Mouse (Mus musculus) megakaryocyte, embryonic 14.5 days (primary cell): ENCODE data around the gene Cntn4. TPM values are rescaled to one million over a fixed set of nuclear protein-coding genes. Genes with fewer than 3 reads are reported as not detected.

Experiments used
- H3K27me3 ChIP-seq: replicated peaks from 2 replicates; pipeline ENCODE3; 2012; ENCODE audit warnings: inconsistent platforms
- H3K36me3 ChIP-seq: replicated peaks from 2 replicates; pipeline ENCODE3; 2012; ENCODE audit warnings: low read length, inconsistent platforms, mixed read lengths
- H3K4me1 ChIP-seq: 2 replicates; pipeline ENCODE4 v1.6.1; 2012; ENCODE audit warnings: inconsistent platforms
- H3K4me3 ChIP-seq: replicated peaks from 2 replicates; pipeline ENCODE3; 2012; ENCODE audit warnings: moderate library complexity, mild to moderate bottlenecking, inconsistent platforms
- H3K9me3 ChIP-seq: 2 replicates; pipeline ENCODE4 v1.6.1; 2012; ENCODE audit warnings: inconsistent platforms
- FLI1 ChIP-seq: IDR thresholded peaks from 2 replicates; pipeline ENCODE4 v1.6.1; 2012; ENCODE audit warnings: low read length, inconsistent platforms, mixed read lengths
- GATA1 ChIP-seq: IDR thresholded peaks from 3 replicates; pipeline ENCODE4 v1.6.1; 2012; ENCODE audit warnings: mixed read lengths, low read length, inconsistent platforms, borderline replicate concordance
- polyA plus RNA-seq: library from polyadenylated mRNA; stranded (reverse); fragments of >175 nt; gene quantifications from 2 replicates; pipeline ENCODE4 v1.2.3, GENCODE M21; 2012; ENCODE audit warnings: low replicate concordance; ENCODE audit not compliant: insufficient read depth

The Cntn4 gene
- polyA plus RNA-seq: 1.9 TPM in 1 of 2 replicates, not detected in the other

GRCm38 (mm10) chr6:105677149-105678031 lies at the start of gene Cntn4:
Gene Cntn4 (plus strand): TSS chr6:105677660.
- Histone ChIP-seq H3K27me3 (peaks cover 17% of the 10 kb centered on the region), H3K9me3 (0 out of 2 replicates have a peak, but pooled peaks cover 2% of the 10 kb centered on the region), H3K4me3 (no peak within 1 kb of the TSS), H3K4me1 (no peaks in the 10 kb centered on the region), H3K36me3 (no peaks in the 10 kb centered on the region)
- TF ChIP-seq GATA1 (no peak), FLI1 (no peak)

- Histone ChIP-seq H3K9me3 (0 out of 2 replicates have a peak, but pooled peaks cover 2% of the 10 kb centered on the region), H3K4me3 (no peak overlapping the region), H3K4me1 (no peaks in the 10 kb centered on the region), H3K36me3 (no peaks in the 10 kb centered on the region), H3K27me3 (peaks cover 17% of the 10 kb centered on the region)
- TF ChIP-seq FLI1 (no peak), GATA1 (no peak)
Measured at GRCm38 (mm10) chr6:105674276-105674675, 3.2 kb upstream of the Cntn4 start.

GRCm38 (mm10) chr6:105675099-105675498 lies 2.4 kb upstream of the Cntn4 start:
- TF ChIP-seq GATA1 (no peak), FLI1 (no peak)
- peaks cover 17% of the 10 kb centered on the region for H3K27me3 ChIP-seq
- H3K9me3 ChIP-seq: 0 out of 2 replicates have a peak, but pooled peaks cover 2% of the 10 kb centered on the region
- no peaks in the 10 kb centered on the region for H3K36me3 ChIP-seq
- H3K4me1 ChIP-seq: no peaks in the 10 kb centered on the region
- H3K4me3 ChIP-seq: no peak overlapping the region

- TF ChIP-seq GATA1: no peak
- TF ChIP-seq FLI1: no peak
- 0 out of 2 replicates have a peak, but pooled peaks cover 2% of the 10 kb centered on the region for H3K9me3 ChIP-seq
- no peaks in the 10 kb centered on the region for H3K4me1 ChIP-seq
- no peaks in the 10 kb centered on the region for H3K36me3 ChIP-seq
- H3K4me3 ChIP-seq: no peak overlapping the region
- peaks cover 17% of the 10 kb centered on the region for H3K27me3 ChIP-seq
Measured at GRCm38 (mm10) chr6:105676637-105677036, 823 bp upstream of the Cntn4 start.

- no peaks in the 10 kb centered on the region for H3K36me3 ChIP-seq
- no peak for TF ChIP-seq GATA1
- TF ChIP-seq FLI1: no peak
- peaks cover 17% of the 10 kb centered on the region for H3K27me3 ChIP-seq
- H3K9me3 ChIP-seq: 0 out of 2 replicates have a peak, but pooled peaks cover 2% of the 10 kb centered on the region
- no peaks in the 10 kb centered on the region for H3K4me1 ChIP-seq
- H3K4me3 ChIP-seq: no peak overlapping the region
Measured at GRCm38 (mm10) chr6:105678778-105679177, 1.3 kb downstream of the Cntn4 start.

- peaks cover 17% of the 10 kb centered on the region for H3K27me3 ChIP-seq
- 0 out of 2 replicates have a peak, but pooled peaks cover 2% of the 10 kb centered on the region for H3K9me3 ChIP-seq
- H3K4me1 ChIP-seq: no peaks in the 10 kb centered on the region
- no peak overlapping the region for H3K4me3 ChIP-seq
- TF ChIP-seq GATA1 (no peak), FLI1 (no peak)
- H3K36me3 ChIP-seq: no peaks in the 10 kb centered on the region
Measured at GRCm38 (mm10) chr6:105681496-105681895, 4.0 kb downstream of the Cntn4 start.

- no peaks in the 10 kb centered on the region for H3K9me3 ChIP-seq
- H3K27me3 ChIP-seq: peaks cover 6% of the 10 kb centered on the region
- H3K4me3 ChIP-seq: no peak overlapping the region
- H3K36me3 ChIP-seq: no peaks in the 10 kb centered on the region
- no peaks in the 10 kb centered on the region for H3K4me1 ChIP-seq
- TF ChIP-seq FLI1: no peak
- TF ChIP-seq GATA1: no peak
Measured at GRCm38 (mm10) chr6:105683251-105683650, 5.8 kb downstream of the Cntn4 start.

- Histone ChIP-seq H3K36me3 (no peaks in the 10 kb centered on the region), H3K9me3 (no peaks in the 10 kb centered on the region), H3K27me3 (no peaks in the 10 kb centered on the region), H3K4me3 (no peak overlapping the region), H3K4me1 (no peaks in the 10 kb centered on the region)
- TF ChIP-seq FLI1: no peak
- no peak for TF ChIP-seq GATA1
Measured at GRCm38 (mm10) chr6:105684123-105684522, 6.7 kb downstream of the Cntn4 start.

- H3K27me3 ChIP-seq: no peaks in the 10 kb centered on the region
- H3K4me1 ChIP-seq: no peaks in the 10 kb centered on the region
- TF ChIP-seq FLI1 (no peak), GATA1 (no peak)
- no peak overlapping the region for H3K4me3 ChIP-seq
- no peaks in the 10 kb centered on the region for H3K9me3 ChIP-seq
- no peaks in the 10 kb centered on the region for H3K36me3 ChIP-seq
Measured at GRCm38 (mm10) chr6:105688195-105688594, 10.7 kb downstream of the Cntn4 start.

GRCm38 (mm10) chr6:105742026-105742425 lies 64.6 kb downstream of the Cntn4 start:
- Histone ChIP-seq H3K36me3 (no peaks in the 10 kb centered on the region), H3K4me1 (no peaks in the 10 kb centered on the region), H3K9me3 (no peaks in the 10 kb centered on the region), H3K27me3 (no peaks in the 10 kb centered on the region), H3K4me3 (no peak overlapping the region)
- TF ChIP-seq GATA1 (no peak), FLI1 (no peak)
